Mouse (Mus musculus) neural tube, embryonic 15.5 days (tissue): ENCODE measurements at regions not wholly inside any gene's neighbourhood (a gene's known extent, or its start where the extent isn't known, plus 50 kb on each side); places are given as distances from the start of the nearest gene placed in this dataset.

Source experiments
- ATAC-seq: fragments of 200-750 bp; cut with Nextera tagmentation; 2 replicates; pipeline ENCODE4 v1.8.0; 2017; ENCODE audit warnings: mild to moderate bottlenecking, moderate TSS enrichment, moderate library complexity; ENCODE audit not compliant: low FRiP score
- H3K27ac ChIP-seq: fragments of 300-500 bp; sonication (generic); replicated peaks from 2 replicates; pipeline ENCODE4 v1.5.1; 2015; ENCODE audit warnings: mild to moderate bottlenecking, inconsistent platforms
- H3K27me3 ChIP-seq: fragments of 300-500 bp; sonication (generic); replicated peaks from 2 replicates; pipeline ENCODE4 v1.6.1; 2015; ENCODE audit warnings: inconsistent platforms
- H3K36me3 ChIP-seq: fragments of 300-500 bp; sonication (generic); 2 replicates; pipeline ENCODE4 v1.6.1; 2015; ENCODE audit warnings: inconsistent platforms
- H3K4me1 ChIP-seq: fragments of 300-500 bp; sonication (generic); 2 replicates; pipeline ENCODE4 v1.6.1; 2015; ENCODE audit warnings: inconsistent platforms
- H3K4me2 ChIP-seq: fragments of 300-500 bp; sonication (generic); 2 replicates; pipeline ENCODE4 v1.6.1; 2015; ENCODE audit warnings: inconsistent platforms, mild to moderate bottlenecking, moderate library complexity
- H3K4me3 ChIP-seq: fragments of 300-500 bp; sonication (generic); replicated peaks from 2 replicates; pipeline ENCODE4 v1.5.1; 2015; ENCODE audit warnings: mild to moderate bottlenecking, inconsistent platforms
- H3K9ac ChIP-seq: fragments of 300-500 bp; sonication (generic); replicated peaks from 2 replicates; pipeline ENCODE4 v1.6.1; 2015; ENCODE audit warnings: mild to moderate bottlenecking, inconsistent platforms
- H3K9me3 ChIP-seq: fragments of 300-500 bp; sonication (generic); replicated peaks from 2 replicates; pipeline ENCODE4 v1.6.1; 2016; ENCODE audit warnings: inconsistent platforms
- WGBS: fragments of 180-500 bp; shearing (Covaris S2); methylation state at CpG from one replicate; pipeline ENCODE4 v1.1.7; 2015; ENCODE audit warnings: mixed read lengths; 5-methylcytosine and 5-hydroxymethylcytosine counted together

DNA sequence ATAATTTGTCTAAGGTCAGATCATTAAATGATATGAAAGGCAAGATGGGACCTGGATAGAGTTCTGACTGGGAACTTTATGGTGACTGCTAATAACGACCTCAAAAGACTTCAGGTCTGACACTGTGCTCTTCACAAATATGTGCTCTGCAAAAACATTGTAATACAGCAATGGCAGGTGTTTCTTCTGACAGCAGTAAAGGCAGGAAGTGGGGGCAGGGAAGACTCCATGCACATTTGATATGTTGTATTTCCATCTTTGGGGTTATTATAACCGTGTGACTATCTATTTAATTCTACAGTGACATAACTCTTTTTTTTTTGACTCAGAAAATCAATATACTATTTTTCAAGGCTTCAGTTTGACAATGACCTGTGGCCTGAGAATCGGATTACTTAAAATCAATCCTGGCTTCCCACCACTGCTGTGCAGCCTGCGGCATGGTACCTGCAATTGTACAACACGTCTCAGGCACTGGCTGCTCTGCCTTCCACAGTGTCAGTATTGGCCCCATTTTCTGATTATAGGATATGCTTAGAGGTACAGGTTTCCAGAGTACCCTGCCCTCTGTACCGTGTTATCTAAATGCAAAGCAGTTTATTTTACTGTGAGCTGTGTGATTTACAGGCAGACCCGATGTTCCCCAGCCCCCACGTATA lies 139.4 kb downstream of the Klf6 start:
- Histone ChIP-seq H3K36me3 (no peaks in the 10 kb centered on the region), H3K4me3 (no peak overlapping the region), H3K9ac (no peak overlapping the region), H3K4me1 (no peaks in the 10 kb centered on the region), H3K27ac (no peak overlapping the region), H3K27me3 (no peaks in the 10 kb centered on the region), H3K9me3 (no peaks in the 10 kb centered on the region), H3K4me2 (no peak overlapping the region)
- ATAC-seq: no peak
- 71% methylated on average over 8 of the region's 8 CpGs for WGBS

DNA sequence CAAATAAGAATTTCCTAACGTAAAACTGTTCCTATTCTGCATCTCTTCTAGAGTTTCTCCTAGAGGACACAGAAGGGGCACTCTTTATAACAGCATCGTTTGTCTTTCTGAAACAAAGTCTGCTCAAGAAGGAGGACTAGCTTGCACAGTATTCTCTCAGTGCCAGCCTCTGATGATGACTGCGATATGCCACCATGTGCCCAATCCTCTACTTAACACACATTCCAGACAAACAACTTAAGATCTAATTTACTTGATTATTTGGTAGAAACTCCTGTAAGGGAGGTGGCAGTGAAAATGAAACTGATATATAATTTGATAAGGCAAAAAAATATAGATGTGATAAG lies 139.9 kb downstream of the Klf6 start:
- Histone ChIP-seq H3K4me3 (no peak overlapping the region), H3K4me1 (no peaks in the 10 kb centered on the region), H3K4me2 (no peak overlapping the region), H3K27me3 (no peaks in the 10 kb centered on the region), H3K27ac (no peak overlapping the region), H3K36me3 (no peaks in the 10 kb centered on the region), H3K9me3 (no peaks in the 10 kb centered on the region), H3K9ac (no peak overlapping the region)
- no peak for ATAC-seq
- 64% methylated on average over 3 of the region's 3 CpGs for whole genome bisulfite sequencing

DNA sequence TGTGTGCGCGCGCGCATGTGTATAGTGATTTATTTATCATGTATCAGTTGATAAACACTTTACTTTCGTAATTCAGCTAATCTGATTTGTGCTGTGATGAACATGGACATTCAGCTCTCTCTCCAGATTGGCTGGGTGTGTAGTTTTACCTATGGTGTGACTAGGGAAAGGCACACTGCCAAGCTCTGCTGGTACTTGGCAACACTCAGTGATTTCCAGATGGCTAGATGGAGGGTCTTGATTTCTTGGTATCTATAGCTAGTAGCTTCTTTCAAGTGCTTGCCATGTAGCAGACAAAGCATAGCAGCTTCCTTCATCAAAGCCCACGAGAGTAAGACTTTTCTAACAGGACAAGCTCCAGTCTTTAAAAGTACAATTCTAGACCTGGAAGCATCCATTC lies 144.6 kb downstream of the Klf6 start:
- no peak overlapping the region for H3K4me2 ChIP-seq
- H3K27ac ChIP-seq: no peak overlapping the region
- WGBS: 91% methylated on average over 6 of the region's 6 CpGs
- H3K27me3 ChIP-seq: no peaks in the 10 kb centered on the region
- no peaks in the 10 kb centered on the region for H3K4me1 ChIP-seq
- no peaks in the 10 kb centered on the region for H3K36me3 ChIP-seq
- no peak for ATAC-seq
- H3K9ac ChIP-seq: no peak overlapping the region
- H3K4me3 ChIP-seq: no peak overlapping the region
- no peaks in the 10 kb centered on the region for H3K9me3 ChIP-seq

DNA sequence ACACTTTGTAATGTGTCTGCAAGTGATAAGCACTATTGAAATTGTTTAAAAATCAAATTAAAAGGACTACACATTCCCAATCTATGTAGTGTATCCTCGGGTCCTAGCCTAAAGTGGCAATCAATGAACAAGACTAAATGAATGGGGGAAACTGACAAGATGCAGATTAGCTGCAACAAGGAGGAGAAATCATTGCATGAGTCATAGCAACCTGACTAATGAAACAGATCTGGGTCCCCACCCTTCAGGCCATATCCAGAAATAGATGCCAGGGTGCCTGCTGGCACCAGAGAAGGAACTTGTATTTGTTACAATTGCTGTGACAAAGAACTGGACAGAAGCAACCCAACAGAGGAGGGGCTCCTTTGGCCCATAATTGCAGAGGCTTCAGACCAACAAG lies 148.4 kb downstream of the Klf6 start:
- Histone ChIP-seq H3K36me3 (no peaks in the 10 kb centered on the region), H3K4me2 (no peak overlapping the region), H3K4me3 (no peak overlapping the region), H3K27ac (no peak overlapping the region), H3K4me1 (no peaks in the 10 kb centered on the region), H3K9me3 (no peaks in the 10 kb centered on the region), H3K27me3 (no peaks in the 10 kb centered on the region), H3K9ac (no peak overlapping the region)
- 74% methylated on average over 1 of the region's 1 CpGs for WGBS
- ATAC-seq: no peak

DNA sequence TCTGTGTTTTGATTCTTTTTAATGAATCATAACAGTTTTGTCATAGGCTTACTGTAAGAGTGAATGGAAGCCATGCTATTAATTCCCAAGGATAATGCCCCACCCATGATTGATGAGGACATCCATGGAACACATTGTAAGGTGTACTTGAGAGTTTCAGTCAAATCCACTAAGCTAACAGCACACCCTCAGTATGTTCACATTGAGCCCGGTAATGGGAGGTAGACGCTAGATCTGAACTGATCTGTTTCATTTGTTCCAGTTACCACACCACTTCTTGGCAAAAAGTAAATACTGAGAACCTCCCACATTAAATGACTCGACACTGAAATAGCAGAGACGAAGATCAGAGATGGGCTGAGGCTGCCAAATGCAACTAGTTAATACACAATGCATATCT lies 165.9 kb downstream of the Klf6 start:
- H3K27me3 ChIP-seq: no peaks in the 10 kb centered on the region
- WGBS: 93% methylated on average over 4 of the region's 4 CpGs
- no peak overlapping the region for H3K9ac ChIP-seq
- H3K27ac ChIP-seq: no peak overlapping the region
- H3K9me3 ChIP-seq: no peaks in the 10 kb centered on the region
- no peak overlapping the region for H3K4me3 ChIP-seq
- no peaks in the 10 kb centered on the region for H3K36me3 ChIP-seq
- ATAC-seq: no peak
- no peaks in the 10 kb centered on the region for H3K4me1 ChIP-seq
- H3K4me2 ChIP-seq: no peak overlapping the region

DNA sequence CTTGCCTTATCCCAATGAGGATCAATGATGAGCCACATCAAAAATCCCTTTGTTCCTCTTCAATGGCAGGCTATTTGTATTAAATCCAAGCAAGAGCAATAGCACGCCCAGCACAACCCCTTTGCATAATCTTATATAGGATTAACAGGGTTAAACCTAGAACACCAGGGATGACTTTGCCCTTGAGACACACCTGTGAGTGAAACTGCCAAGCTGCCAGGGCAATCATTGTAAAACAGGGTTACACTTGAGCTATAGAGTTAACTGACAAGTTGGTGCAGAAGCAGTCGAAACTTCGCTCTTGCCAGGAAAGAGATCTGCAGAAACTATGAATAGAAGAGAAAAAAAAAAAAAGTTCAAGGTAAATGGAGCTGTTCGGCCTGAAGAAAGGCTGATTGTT lies 167.6 kb downstream of the Klf6 start:
- no peak overlapping the region for H3K9ac ChIP-seq
- no peak overlapping the region for H3K27ac ChIP-seq
- no peaks in the 10 kb centered on the region for H3K4me1 ChIP-seq
- no peaks in the 10 kb centered on the region for H3K9me3 ChIP-seq
- no peaks in the 10 kb centered on the region for H3K36me3 ChIP-seq
- no peak for ATAC-seq
- H3K27me3 ChIP-seq: no peaks in the 10 kb centered on the region
- H3K4me2 ChIP-seq: no peak overlapping the region
- WGBS: 74% methylated on average over 4 of the region's 4 CpGs
- no peak overlapping the region for H3K4me3 ChIP-seq

DNA sequence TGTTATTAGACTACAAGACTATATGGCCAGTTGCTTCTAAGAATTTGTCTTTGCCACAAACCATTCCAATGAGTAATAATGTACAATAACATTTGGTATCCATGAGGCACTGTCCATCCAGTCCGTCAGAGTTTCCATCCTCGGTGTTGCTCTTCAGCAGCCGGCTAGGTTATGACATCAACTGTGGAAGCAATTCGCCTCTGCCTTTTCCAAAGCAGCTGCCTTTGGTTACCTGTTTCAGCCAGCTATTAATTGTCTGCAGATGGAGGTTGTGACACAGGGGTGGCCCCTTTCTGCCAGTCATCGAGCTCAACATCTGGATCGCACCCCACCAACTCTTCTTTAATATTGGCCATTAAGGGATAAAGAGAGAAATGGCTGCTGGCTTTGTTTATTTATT lies 168.2 kb downstream of the Klf6 start:
- Histone ChIP-seq H3K9me3 (no peaks in the 10 kb centered on the region), H3K27me3 (no peaks in the 10 kb centered on the region), H3K4me2 (no peak overlapping the region), H3K36me3 (no peaks in the 10 kb centered on the region), H3K9ac (no peak overlapping the region), H3K4me3 (no peak overlapping the region), H3K4me1 (no peaks in the 10 kb centered on the region), H3K27ac (no peak overlapping the region)
- 87% methylated on average over 6 of the region's 6 CpGs for WGBS
- ATAC-seq: no peak

DNA sequence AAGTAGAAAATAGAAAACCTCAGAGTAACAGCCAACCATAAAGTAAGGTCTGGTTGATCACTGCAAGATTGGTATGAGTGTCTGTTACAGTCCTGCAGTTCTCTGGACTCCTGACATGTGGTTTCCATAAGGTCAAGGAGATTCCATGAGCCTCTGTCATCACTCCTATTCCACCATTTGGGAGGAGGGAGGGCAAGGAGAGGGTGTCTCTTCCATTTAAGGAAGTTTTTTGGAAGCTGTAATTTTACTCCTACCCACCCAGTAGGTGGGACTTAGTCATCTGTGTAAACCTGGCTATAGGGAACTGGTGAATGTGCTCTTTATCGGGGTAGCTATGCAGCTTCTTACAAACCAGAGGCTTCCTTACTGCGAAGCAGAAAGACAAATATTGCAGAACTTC lies 168.8 kb downstream of the Klf6 start:
- 91% methylated on average over 2 of the region's 2 CpGs for WGBS
- no peak overlapping the region for H3K9ac ChIP-seq
- H3K4me1 ChIP-seq: no peaks in the 10 kb centered on the region
- H3K36me3 ChIP-seq: no peaks in the 10 kb centered on the region
- H3K27ac ChIP-seq: no peak overlapping the region
- no peaks in the 10 kb centered on the region for H3K9me3 ChIP-seq
- H3K4me3 ChIP-seq: no peak overlapping the region
- ATAC-seq: no peak
- H3K4me2 ChIP-seq: no peak overlapping the region
- no peaks in the 10 kb centered on the region for H3K27me3 ChIP-seq

DNA sequence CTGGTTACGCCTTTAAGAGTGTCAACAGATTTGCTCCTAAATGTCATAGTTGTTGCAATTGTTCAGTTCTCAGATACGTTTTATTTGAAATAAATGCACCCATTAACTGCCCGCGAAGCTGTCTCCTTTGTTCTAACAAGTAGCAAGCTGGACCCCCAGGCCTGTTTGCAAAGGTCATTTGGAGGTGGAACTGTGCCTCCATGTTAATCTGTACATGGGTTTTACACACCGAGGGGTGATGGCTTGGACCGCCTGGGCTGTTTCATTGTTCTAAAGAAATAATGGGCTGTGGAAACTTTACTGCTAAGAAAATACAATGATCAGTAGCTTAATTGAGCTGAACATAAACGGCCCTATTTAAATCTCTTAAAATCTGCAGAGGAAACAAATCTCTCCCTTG lies 178.8 kb downstream of the Klf6 start:
- Histone ChIP-seq H3K9ac (no peak overlapping the region), H3K4me2 (no peak overlapping the region), H3K4me3 (no peak overlapping the region), H3K27me3 (no peaks in the 10 kb centered on the region), H3K9me3 (no peaks in the 10 kb centered on the region), H3K4me1 (peaks cover 11% of the 10 kb centered on the region; the same call in 1 of the 2 replicates), H3K36me3 (no peaks in the 10 kb centered on the region), H3K27ac (no peak overlapping the region)
- ATAC-seq: peak; percentile 62; the same call in 1 of the 2 replicates
- 17% methylated on average over 7 of the region's 7 CpGs for WGBS

DNA sequence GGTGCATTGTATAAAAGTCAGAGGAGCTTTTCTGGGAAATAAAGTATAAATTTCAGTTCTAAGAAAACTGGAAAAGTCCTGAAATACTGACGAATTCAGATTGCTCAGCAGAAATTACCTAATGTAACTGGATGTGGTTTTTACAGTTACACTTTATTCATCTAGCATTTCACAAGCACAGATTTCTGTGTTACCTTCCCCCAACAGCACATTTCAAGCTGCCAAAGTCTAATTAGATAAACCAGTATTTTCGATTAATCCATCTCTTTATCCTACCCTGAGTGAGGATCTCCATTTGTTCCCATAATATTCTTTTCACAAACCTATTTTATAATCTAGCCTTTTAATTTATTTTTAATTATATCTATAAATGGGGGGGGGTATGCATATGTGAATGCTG lies 179.4 kb downstream of the Klf6 start:
- H3K36me3 ChIP-seq: no peaks in the 10 kb centered on the region
- no peak overlapping the region for H3K4me3 ChIP-seq
- H3K4me2 ChIP-seq: no peak overlapping the region
- H3K9ac ChIP-seq: no peak overlapping the region
- no peaks in the 10 kb centered on the region for H3K27me3 ChIP-seq
- peaks cover 11% of the 10 kb centered on the region; the same call in 1 of the 2 replicates for H3K4me1 ChIP-seq
- WGBS: 55% methylated on average over 2 of the region's 2 CpGs
- no peaks in the 10 kb centered on the region for H3K9me3 ChIP-seq
- ATAC-seq: no peak
- no peak overlapping the region for H3K27ac ChIP-seq

DNA sequence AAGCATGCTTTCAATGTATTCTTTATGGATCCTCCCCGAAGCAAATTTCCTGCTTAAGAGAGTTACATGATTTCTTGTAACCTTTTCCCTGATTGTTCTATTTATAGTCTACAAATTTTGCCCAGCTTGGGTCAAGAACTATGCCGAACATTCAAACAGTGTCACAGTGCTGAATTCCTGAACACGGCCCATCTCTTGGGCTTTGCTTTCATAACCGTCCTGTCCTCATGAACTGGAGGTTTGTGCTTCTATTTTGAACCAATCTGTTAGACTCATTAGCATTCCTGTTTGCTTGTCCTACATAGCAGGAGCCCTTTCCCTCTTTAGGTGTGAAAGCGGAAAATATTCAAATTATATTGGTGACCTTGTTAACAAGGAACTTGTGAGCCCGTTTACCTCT lies 181.2 kb downstream of the Klf6 start:
- WGBS: 84% methylated on average over 6 of the region's 6 CpGs

DNA sequence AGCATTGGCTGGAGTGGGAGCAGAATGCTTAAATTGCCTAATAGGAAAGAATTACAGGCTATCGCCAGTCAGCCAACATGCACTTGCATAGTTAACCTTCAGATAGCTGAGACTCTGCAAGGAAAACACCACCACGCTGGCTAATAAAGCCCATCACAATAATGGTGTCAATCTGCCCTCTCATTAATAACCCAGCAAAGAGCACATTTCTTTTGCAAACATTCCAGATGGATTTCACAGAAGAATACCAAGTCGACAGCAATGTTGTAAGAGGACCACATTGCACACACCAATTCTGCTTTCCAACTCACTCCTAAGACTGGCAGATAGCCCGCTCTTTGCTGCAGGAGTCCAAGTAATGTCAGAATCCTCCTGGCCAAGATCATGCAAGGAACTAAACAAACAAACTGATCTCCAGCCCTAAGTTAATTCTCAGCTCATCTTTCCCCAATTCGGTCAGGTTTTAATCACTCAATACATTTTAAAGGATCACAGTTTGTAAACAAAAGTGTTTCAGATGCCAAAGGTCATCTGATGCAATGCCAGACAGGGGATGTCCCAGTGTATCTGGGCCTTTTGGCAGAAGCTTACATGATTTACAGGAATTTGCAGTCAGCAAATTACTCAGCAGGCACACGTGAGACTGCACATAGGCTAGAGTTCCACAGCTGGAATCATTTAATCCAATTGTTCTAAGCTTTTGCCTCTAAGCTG lies 198.4 kb downstream of the Klf6 start:
- Histone ChIP-seq H3K4me2 (no peak overlapping the region), H3K9ac (no peak overlapping the region), H3K4me3 (no peak overlapping the region), H3K27me3 (no peaks in the 10 kb centered on the region), H3K36me3 (no peaks in the 10 kb centered on the region), H3K9me3 (no peaks in the 10 kb centered on the region), H3K27ac (no peak overlapping the region), H3K4me1 (0 out of 2 replicates have a peak, but pooled peaks cover 5% of the 10 kb centered on the region)
- WGBS: 51% methylated on average over 6 of the region's 6 CpGs
- ATAC-seq: no peak

More for the DNA sequence above, 181.2 kb downstream of the Klf6 start:
- H3K36me3 ChIP-seq: no peaks in the 10 kb centered on the region
- no peak overlapping the region for H3K4me2 ChIP-seq
- ATAC-seq: no peak
- no peaks in the 10 kb centered on the region for H3K9me3 ChIP-seq
- no peak overlapping the region for H3K9ac ChIP-seq
- no peaks in the 10 kb centered on the region for H3K27me3 ChIP-seq
- H3K27ac ChIP-seq: no peak overlapping the region
- no peak overlapping the region for H3K4me3 ChIP-seq
- peaks cover 11% of the 10 kb centered on the region; the same call in 1 of the 2 replicates for H3K4me1 ChIP-seq
